Mouse (Mus musculus) small intestine, adult 2 months (tissue): ENCODE measurements around the gene Mcl1.

ENCODE experiments used
- CTCF ChIP-seq: fragments of 200-500 bp; IDR thresholded peaks from 2 replicates; pipeline ENCODE4 v1.5.1; 2012; ENCODE audit warnings: low read depth, mild to moderate bottlenecking, control low read depth, inconsistent platforms, low read length, moderate library complexity, mixed read lengths; ENCODE audit not compliant: insufficient replicate concordance, insufficient read length; ENCODE audit errors: extremely low read depth
- POLR2A ChIP-seq: fragments of 200-500 bp; IDR thresholded peaks from 2 replicates; pipeline ENCODE4 v1.6.1; 2012; ENCODE audit warnings: low read depth, mild to moderate bottlenecking, control low read depth, inconsistent platforms, low read length, moderate library complexity

DNA sequence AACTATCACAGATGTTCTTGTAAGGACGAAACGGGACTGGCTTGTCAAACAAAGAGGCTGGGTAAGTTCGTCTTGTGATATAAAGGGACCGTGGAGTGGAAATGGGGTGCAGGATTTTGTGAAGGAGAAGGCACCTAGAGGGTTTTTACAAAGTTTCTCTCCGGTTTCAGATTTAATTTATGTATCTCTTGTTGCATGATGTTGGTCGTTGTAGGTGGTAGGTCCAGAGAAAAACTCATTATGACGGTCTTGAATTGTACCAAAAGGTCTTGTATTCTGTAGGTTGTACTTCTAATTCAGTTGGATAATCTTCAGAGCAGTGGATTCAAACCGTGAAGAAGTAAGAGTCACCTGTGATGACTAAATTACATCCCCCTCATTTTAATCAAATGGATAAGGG lies 1.4 kb downstream of the Mcl1 start:
- TF ChIP-seq CTCF, result no peak
- TF ChIP-seq POLR2A, result no peak
